Mouse (Mus musculus) erythroblast, embryonic 14.5 days (primary cell): ENCODE measurements around the gene Nrp2.

Experiments
- GATA1 ChIP-seq: IDR thresholded peaks from 2 replicates; pipeline ENCODE4 v1.6.1; 2012; ENCODE audit warnings: low read length, inconsistent platforms, mixed read lengths
- TAL1 ChIP-seq: IDR thresholded peaks from 3 replicates; pipeline ENCODE4 v1.6.1; 2012; ENCODE audit warnings: low read length, inconsistent platforms, mixed read lengths

GRCm38 (mm10) chr1:62732036-62732435 is 29.0 kb downstream of the Nrp2 start:
- TF ChIP-seq GATA1 (no peak), TAL1 (no peak)
